Mouse (Mus musculus) liver, embryonic 14.5 days (tissue): ENCODE measurements around the gene Elovl6.

Experiments
- CTCF ChIP-seq: IDR thresholded peaks from 2 replicates; pipeline ENCODE4 v1.5.1; 2016; ENCODE audit warnings: antibody characterized with exemption, low read depth, control low read depth
- EP300 ChIP-seq: IDR thresholded peaks from 2 replicates; pipeline ENCODE4 v1.6.1; 2016; ENCODE audit warnings: antibody characterized with exemption, low read depth

DNA sequence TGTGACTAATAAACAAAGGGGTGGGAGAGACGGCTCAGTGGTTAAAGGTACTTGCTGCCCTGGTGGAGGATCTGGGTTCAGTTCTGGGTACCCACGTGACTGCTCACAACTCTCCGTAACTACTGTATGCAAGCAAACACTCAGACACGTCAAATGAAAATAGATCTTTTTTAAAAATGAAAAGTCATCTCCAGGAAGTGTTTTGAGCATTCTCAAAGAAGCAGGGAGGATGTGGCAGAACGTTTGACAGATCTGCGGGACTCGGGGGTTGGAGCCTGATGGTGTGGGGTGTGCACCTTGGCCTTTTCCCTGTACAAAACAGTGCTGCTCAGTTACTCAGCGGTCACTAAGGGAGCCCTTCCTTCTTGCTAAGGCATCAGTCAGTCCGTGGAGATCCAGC lies 70.1 kb downstream of the Elovl6 start:
- no peak for TF ChIP-seq CTCF
- no peak for TF ChIP-seq EP300
